Mouse (Mus musculus) MEL (cell line): ENCODE measurements around the gene Acvr2a. TPM values are rescaled to one million over a fixed set of nuclear protein-coding genes. Genes with fewer than 3 reads are reported as not detected.

ENCODE experiments used
- DNase-seq: peaks from one replicate; pipeline ENCODE4 v3.0.0; 2011; ENCODE audit warnings: low read depth, low spot score
- H3K27ac ChIP-seq: 2 replicates; pipeline ENCODE4 v1.5.1; 2012; ENCODE audit warnings: low read depth, mild to moderate bottlenecking, control low read depth, low read length, moderate library complexity; ENCODE audit not compliant: control insufficient read depth
- H3K27me3 ChIP-seq, 2 experiments: fragments of 150-350 bp in 1 of 2; sonication (generic) in 1 of 2; 2 replicates each; pipeline ENCODE4 v1.6.1; 2012; ENCODE audit warnings: low read length in 2 of 2, mild to moderate bottlenecking in 2 of 2, improper control_type of control experiment in 1 of 2, moderate library complexity in 1 of 2; ENCODE audit not compliant: insufficient read depth in 2 of 2, control insufficient read depth in 1 of 2
- H3K36me3 ChIP-seq, 2 experiments: 2 replicates each; pipeline ENCODE4 v1.6.1; 2012 to 2014; ENCODE audit warnings: low read length in 2 of 2, improper control_type of control experiment in 1 of 2, inconsistent platforms in 1 of 2, mild to moderate bottlenecking in 1 of 2; ENCODE audit not compliant: insufficient read depth in 2 of 2, control insufficient read depth in 1 of 2
- H3K4me1 ChIP-seq, 2 experiments: fragments of 150-350 bp in 1 of 2; sonication (generic) in 1 of 2; 2 replicates each; pipeline ENCODE4 v1.6.1; 2012; ENCODE audit warnings: low read length in 2 of 2, improper control_type of control experiment in 1 of 2, mild to moderate bottlenecking in 1 of 2; ENCODE audit not compliant: insufficient read depth in 2 of 2, control insufficient read depth in 1 of 2
- H3K4me3 ChIP-seq, 2 experiments: fragments of 150-350 bp in 1 of 2; sonication (generic) in 1 of 2; 2 replicates each; pipeline ENCODE4 v1.5.1; 2012; ENCODE audit warnings: low read depth in 2 of 2, low read length in 2 of 2, mild to moderate bottlenecking in 2 of 2, moderate library complexity in 2 of 2, control low read depth in 1 of 2, improper control_type of control experiment in 1 of 2; ENCODE audit not compliant: control insufficient read depth in 1 of 2, insufficient read depth in 1 of 2
- H3K79me2 ChIP-seq: 2 replicates; pipeline ENCODE4 v1.6.1; 2012; ENCODE audit warnings: mild to moderate bottlenecking, low read length, moderate library complexity; ENCODE audit not compliant: control insufficient read depth, poor library complexity, insufficient read depth
- H3K9ac ChIP-seq: 2 replicates; pipeline ENCODE4 v1.6.1; 2012; ENCODE audit warnings: low read depth, mild to moderate bottlenecking, control low read depth, low read length, moderate library complexity; ENCODE audit not compliant: control insufficient read depth, poor library complexity, severe bottlenecking
- H3K9me3 ChIP-seq: fragments of 150-350 bp; sonication (generic); replicated peaks from 2 replicates; pipeline ENCODE4 v1.6.1; 2012; ENCODE audit warnings: mild to moderate bottlenecking, low read length, improper control_type of control experiment, moderate library complexity; ENCODE audit not compliant: insufficient read depth
- BHLHE40 ChIP-seq: IDR thresholded peaks from 2 replicates; pipeline ENCODE4 v1.6.1; 2012; ENCODE audit warnings: low read depth, mild to moderate bottlenecking, inconsistent platforms, low read length, improper control_type of control experiment, borderline replicate concordance
- CHD1 ChIP-seq: IDR thresholded peaks from 2 replicates; pipeline ENCODE4 v1.6.1; 2012; ENCODE audit warnings: low read depth, mild to moderate bottlenecking, inconsistent platforms, low read length, improper control_type of control experiment
- CHD2 ChIP-seq: IDR thresholded peaks from 2 replicates; pipeline ENCODE4 v1.6.1; 2011; ENCODE audit warnings: low read length, improper control_type of control experiment
- CTCF ChIP-seq, 3 experiments: IDR thresholded peaks in 2 of 3; conservative IDR thresholded peaks in 1 of 3; 2 replicates each; pipeline ENCODE4 v1.5.1; 2011 to 2012; ENCODE audit warnings: low read length in 3 of 3, low read depth in 2 of 3, mild to moderate bottlenecking in 2 of 3, improper control_type of control experiment in 1 of 3, inconsistent platforms in 1 of 3, mixed read lengths in 1 of 3, moderate library complexity in 1 of 3; ENCODE audit not compliant: control insufficient read depth in 1 of 3, insufficient read depth in 1 of 3, poor library complexity in 1 of 3, severe bottlenecking in 1 of 3
- E2F4 ChIP-seq: IDR thresholded peaks from 2 replicates; pipeline ENCODE4 v1.6.1; 2011; ENCODE audit warnings: low read depth, low read length, improper control_type of control experiment, borderline replicate concordance
- ELF1 ChIP-seq: IDR thresholded peaks from 2 replicates; pipeline ENCODE4 v1.6.1; 2014; ENCODE audit warnings: low read depth, mild to moderate bottlenecking, inconsistent platforms, low read length, improper control_type of control experiment, moderate library complexity
- EP300 ChIP-seq, 2 experiments: IDR thresholded peaks; 2 replicates each; pipeline ENCODE4 v1.6.1; 2011; ENCODE audit warnings: improper control_type of control experiment in 2 of 2, low read length in 2 of 2, low read depth in 1 of 2, mild to moderate bottlenecking in 1 of 2
- ETS1 ChIP-seq: IDR thresholded peaks from 2 replicates; pipeline ENCODE4 v1.6.1; 2012; ENCODE audit warnings: low read depth, mild to moderate bottlenecking, inconsistent platforms, low read length, improper control_type of control experiment, moderate library complexity
- GABPA ChIP-seq: IDR thresholded peaks from 2 replicates; pipeline ENCODE4 v1.6.1; 2012; ENCODE audit warnings: low read depth, mild to moderate bottlenecking, inconsistent platforms, low read length, improper control_type of control experiment, moderate library complexity
- GATA1 ChIP-seq: IDR thresholded peaks from 2 replicates; pipeline ENCODE4 v1.6.1; 2011; ENCODE audit warnings: low read depth, low read length, improper control_type of control experiment
- HCFC1 ChIP-seq: IDR thresholded peaks from 2 replicates; pipeline ENCODE4 v1.6.1; 2012; ENCODE audit warnings: low read depth, mild to moderate bottlenecking, inconsistent platforms, low read length, improper control_type of control experiment, moderate library complexity
- MAX ChIP-seq: IDR thresholded peaks from 2 replicates; pipeline ENCODE4 v1.6.1; 2011; ENCODE audit warnings: low read length, improper control_type of control experiment
- MAZ ChIP-seq: IDR thresholded peaks from 2 replicates; pipeline ENCODE4 v1.6.1; 2012; ENCODE audit warnings: low read depth, mild to moderate bottlenecking, inconsistent platforms, low read length, improper control_type of control experiment
- MEF2A ChIP-seq: IDR thresholded peaks from 2 replicates; pipeline ENCODE4 v1.6.1; 2014; ENCODE audit warnings: low read depth, mild to moderate bottlenecking, inconsistent platforms, low read length, improper control_type of control experiment; ENCODE audit not compliant: poor library complexity, insufficient replicate concordance, severe bottlenecking; ENCODE audit errors: extremely low read depth
- MXI1 ChIP-seq: IDR thresholded peaks from 2 replicates; pipeline ENCODE4 v1.6.1; 2011; ENCODE audit warnings: mild to moderate bottlenecking, low read depth, low read length, improper control_type of control experiment
- MYB ChIP-seq: IDR thresholded peaks from 2 replicates; pipeline ENCODE4 v1.6.1; 2011; ENCODE audit warnings: mild to moderate bottlenecking, low read depth, low read length, improper control_type of control experiment
- MYC ChIP-seq: IDR thresholded peaks from 2 replicates; pipeline ENCODE4 v1.6.1; 2011; ENCODE audit warnings: low read depth, mild to moderate bottlenecking, low read length, improper control_type of control experiment, moderate library complexity
- NRF1 ChIP-seq: IDR thresholded peaks from 2 replicates; pipeline ENCODE4 v1.6.1; 2014; ENCODE audit warnings: low read depth, mild to moderate bottlenecking, inconsistent platforms, low read length, improper control_type of control experiment, moderate library complexity; ENCODE audit not compliant: poor library complexity, insufficient read depth, severe bottlenecking
- POLR2A ChIP-seq, 2 experiments: IDR thresholded peaks; 2 replicates each; pipeline ENCODE4 v1.6.1; 2011 to 2012; ENCODE audit warnings: low read length in 2 of 2, mild to moderate bottlenecking in 2 of 2, control low read depth in 1 of 2, improper control_type of control experiment in 1 of 2, low read depth in 1 of 2, moderate library complexity in 1 of 2; ENCODE audit not compliant: control insufficient read depth in 1 of 2, insufficient read depth in 1 of 2, poor library complexity in 1 of 2
- POLR2AphosphoS2 ChIP-seq: IDR thresholded peaks from 2 replicates; pipeline ENCODE4 v1.6.1; 2011; ENCODE audit warnings: low read length, improper control_type of control experiment
- POLR2AphosphoS5 ChIP-seq: IDR thresholded peaks from 2 replicates; pipeline ENCODE4 v1.6.1; 2012; ENCODE audit warnings: low read depth, borderline replicate concordance, mild to moderate bottlenecking, inconsistent platforms, low read length, moderate library complexity, mixed read lengths
- RAD21 ChIP-seq: IDR thresholded peaks from 2 replicates; pipeline ENCODE4 v1.6.1; 2011; ENCODE audit warnings: mild to moderate bottlenecking, low read depth, low read length, improper control_type of control experiment
- RCOR1 ChIP-seq: IDR thresholded peaks from 2 replicates; pipeline ENCODE4 v1.6.1; 2012; ENCODE audit warnings: low read depth, mild to moderate bottlenecking, inconsistent platforms, low read length, improper control_type of control experiment
- SIN3A ChIP-seq: IDR thresholded peaks from 2 replicates; pipeline ENCODE4 v1.6.1; 2012; ENCODE audit warnings: low read length, improper control_type of control experiment, inconsistent platforms
- SMC3 ChIP-seq: IDR thresholded peaks from 2 replicates; pipeline ENCODE4 v1.6.1; 2011; ENCODE audit warnings: low read depth, low read length, improper control_type of control experiment
- TAL1 ChIP-seq: IDR thresholded peaks from 2 replicates; pipeline ENCODE4 v1.6.1; 2012; ENCODE audit warnings: mild to moderate bottlenecking, inconsistent platforms, low read length, moderate library complexity, mixed read lengths
- TBP ChIP-seq: IDR thresholded peaks from 2 replicates; pipeline ENCODE4 v1.8.0; 2011; ENCODE audit warnings: low read depth, low read length, improper control_type of control experiment
- TCF12 ChIP-seq: IDR thresholded peaks from 2 replicates; pipeline ENCODE4 v1.6.1; 2014; ENCODE audit warnings: low read depth, mild to moderate bottlenecking, inconsistent platforms, low read length, improper control_type of control experiment, moderate library complexity
- UBTF ChIP-seq: IDR thresholded peaks from 2 replicates; pipeline ENCODE4 v1.6.1; 2012; ENCODE audit warnings: low read depth, mild to moderate bottlenecking, inconsistent platforms, low read length, improper control_type of control experiment, moderate library complexity, borderline replicate concordance; ENCODE audit not compliant: insufficient read depth
- USF1 ChIP-seq: IDR thresholded peaks from 2 replicates; pipeline ENCODE4 v1.6.1; 2014; ENCODE audit warnings: low read depth, mild to moderate bottlenecking, inconsistent platforms, low read length, improper control_type of control experiment, moderate library complexity
- USF2 ChIP-seq, 2 experiments: IDR thresholded peaks; 2 replicates each; pipeline ENCODE4 v1.6.1; 2011 to 2012; ENCODE audit warnings: improper control_type of control experiment in 2 of 2, low read length in 2 of 2, borderline replicate concordance in 1 of 2, inconsistent platforms in 1 of 2, low read depth in 1 of 2, mild to moderate bottlenecking in 1 of 2; ENCODE audit not compliant: insufficient read depth in 1 of 2
- ZC3H11A ChIP-seq: IDR thresholded peaks from 2 replicates; pipeline ENCODE4 v1.6.1; 2012; ENCODE audit warnings: low read depth, mild to moderate bottlenecking, inconsistent platforms, low read length, improper control_type of control experiment
- ZKSCAN1 ChIP-seq: IDR thresholded peaks from 2 replicates; pipeline ENCODE4 v1.6.1; 2012; ENCODE audit warnings: low read depth, mild to moderate bottlenecking, inconsistent platforms, low read length, improper control_type of control experiment, moderate library complexity
- ZMIZ1 ChIP-seq: IDR thresholded peaks from 2 replicates; pipeline ENCODE4 v1.6.1; 2012; ENCODE audit warnings: low read depth, mild to moderate bottlenecking, inconsistent platforms, low read length, improper control_type of control experiment, moderate library complexity
- ZNF384 ChIP-seq: IDR thresholded peaks from 2 replicates; pipeline ENCODE4 v1.6.1; 2012; ENCODE audit warnings: low read depth, mild to moderate bottlenecking, inconsistent platforms, low read length, improper control_type of control experiment
- polyA plus RNA-seq, 2 experiments: library from polyadenylated mRNA; stranded (reverse) in 1 of 2; unstranded in 1 of 2; fragments of >175 nt in 1 of 2; fragments of >200 nt in 1 of 2; gene quantifications; 2 replicates each; pipeline versions ENCODE4 v1.2.1 to v1.2.4; 2012; ENCODE audit warnings: low replicate concordance in 2 of 2, low read depth in 1 of 2; ENCODE audit not compliant: insufficient read length in 2 of 2, insufficient read depth in 1 of 2, missing spikeins in 1 of 2
- total RNA-seq: library from RNA; depleted of rRNA; stranded (reverse); fragments of 300-350 nt; gene quantifications from 2 replicates; pipeline ENCODE4 v1.2.3, GENCODE M21; 2012

Acvr2a gene
- total and polyA plus RNA-seq, 3 experiments, result 2.2 to 3.5 TPM; not detected in 1

- no peaks in the 10 kb centered on the region for H3K9me3 ChIP-seq
- no peaks in the 10 kb centered on the region for H3K27me3 ChIP-seq
- peak within 1 kb of the TSS; percentile 88 to 98 for H3K4me3 ChIP-seq
- peak within 1 kb of the TSS; percentile 90 for H3K27ac ChIP-seq
- peaks cover 0 to 14% of the 10 kb centered on the region in 2 experiments; a peak in 3 of 4 replicates for H3K4me1 ChIP-seq
- peak within 1 kb of the TSS; percentile 97 for H3K9ac ChIP-seq
- H3K36me3 ChIP-seq, result peaks cover 9 to 41% of the 10 kb centered on the region in 2 experiments
- H3K79me2 ChIP-seq, result peaks cover 45% of the 10 kb centered on the region
- peak; percentile 99 for DNase-seq
- peak; percentile 99 for TF ChIP-seq USF1
- TF ChIP-seq TBP, result no peak; the same call in 1 of the 2 replicates
- TF ChIP-seq MXI1, result no peak; the same call in 1 of the 2 replicates
- no peak for TF ChIP-seq BHLHE40
- no peak for TF ChIP-seq RAD21
- peak; percentile 77 for TF ChIP-seq NRF1
- no peak for TF ChIP-seq ZNF384
- no peak for TF ChIP-seq MEF2A
- no peak for TF ChIP-seq MYC
- no peak for TF ChIP-seq GABPA
- peak; percentile 90 for TF ChIP-seq ELF1
- TF ChIP-seq MYB, result no peak
- no peak for TF ChIP-seq CTCF (IDR thresholded peaks at IDR 0.05 in 2 of 3, conservative IDR thresholded peaks at IDR 0.05 in 1 of 3; ENCODE audit: control insufficient read depth in 1 of 3, insufficient read depth in 1 of 3, low read depth in 2 of 3, low read length in 3 of 3, poor library complexity in 1 of 3, severe bottlenecking in 1 of 3)
- no peak for TF ChIP-seq TAL1
- peak; percentile 99 for TF ChIP-seq MAZ
- TF ChIP-seq CHD2, result peak; percentile 79
- TF ChIP-seq RCOR1, result no peak
- peak; percentile 61; the same call in 1 of the 2 replicates for TF ChIP-seq ETS1
- TF ChIP-seq SMC3, result peak; percentile 2; the same call in 1 of the 2 replicates
- no peak for TF ChIP-seq CHD1
- TF ChIP-seq ZMIZ1, result no peak; the same call in 1 of the 2 replicates
- TF ChIP-seq MAX, result peak; percentile 93
- no peak; the same call in none of the 2 replicates for TF ChIP-seq SIN3A
- peak; percentile 67; the same call in 1 of the 2 replicates for TF ChIP-seq POLR2AphosphoS5
- peak; percentile 64 to 85 for TF ChIP-seq USF2 (IDR thresholded peaks at IDR 0.05; ENCODE audit: borderline replicate concordance in 1 of 2, insufficient read depth in 1 of 2, low read depth in 1 of 2, low read length in 2 of 2)
- no peak for TF ChIP-seq ZKSCAN1
- 0 out of 2 replicates have a peak, but pooled peaks have one; percentile 30 for TF ChIP-seq UBTF
- TF ChIP-seq POLR2AphosphoS2, result peak; percentile 66; the same call in 1 of the 2 replicates
- no peak for TF ChIP-seq EP300 (IDR thresholded peaks at IDR 0.05; ENCODE audit: low read depth in 1 of 2, low read length in 2 of 2)
- no peak for TF ChIP-seq ZC3H11A
- peak; percentile 81 to 97 for TF ChIP-seq POLR2A (IDR thresholded peaks at IDR 0.05; ENCODE audit: control insufficient read depth in 1 of 2, insufficient read depth in 1 of 2, low read depth in 1 of 2, low read length in 2 of 2, poor library complexity in 1 of 2)
- peak; percentile 60 for TF ChIP-seq TCF12
- TF ChIP-seq GATA1, result no peak
- no peak for TF ChIP-seq E2F4
- TF ChIP-seq HCFC1, result peak; percentile 92
Measured at GRCm38 (mm10) chr2:48948841-48949584, 135.1 kb downstream of the Acvr2a start, which contains the start of gene Mbd5. TSS of gene Mbd5 (plus strand) at chr2:48949508.
